Comparison of ENCODE assay signal across 11 mouse cellular contexts in genomic region chr10:92410813-92411325, GRCm38 (mm10).
"Had no signal": no experiment of that assay in that cellular context is flagged by ENCODE, and none has a peak within 500 bp of the region (broad histone marks: within the 10 kb centered on the region; RNA-seq: fewer than 3 reads in every experiment).

No protein-coding gene starts in this region.

- DNase-seq: liver; lung, adult 18-20 months; right cerebral cortex, postnatal 14 days; thymus, adult 2 months; thymus, postnatal 36 days had no signal

- H3K4me3 ChIP-seq: hindbrain, embryonic 15.5 days; limb, embryonic 12.5 days; midbrain, embryonic 13.5 days; stomach, embryonic 15.5 days had no signal

- H3K27me3 ChIP-seq: hindbrain, embryonic 15.5 days; limb, embryonic 12.5 days; midbrain, embryonic 13.5 days; stomach, embryonic 15.5 days had no signal

- H3K36me3 ChIP-seq: hindbrain, embryonic 15.5 days; limb, embryonic 12.5 days; midbrain, embryonic 13.5 days; stomach, embryonic 15.5 days had no signal

- H3K4me1 ChIP-seq: hindbrain, embryonic 15.5 days; limb, embryonic 12.5 days; midbrain, embryonic 13.5 days; stomach, embryonic 15.5 days had no signal

- ATAC-seq: intestine, postnatal 0 days; midbrain, embryonic 13.5 days had no signal

- H3K4me2 ChIP-seq: hindbrain, embryonic 15.5 days; limb, embryonic 12.5 days; midbrain, embryonic 13.5 days; stomach, embryonic 15.5 days had no signal

- H3K9ac ChIP-seq: hindbrain, embryonic 15.5 days; limb, embryonic 12.5 days; liver, embryonic 14.5 days; midbrain, embryonic 13.5 days; stomach, embryonic 15.5 days had no signal

- H3K27ac ChIP-seq: hindbrain, embryonic 15.5 days; limb, embryonic 12.5 days; liver, embryonic 14.5 days; midbrain, embryonic 13.5 days; stomach, embryonic 15.5 days had no signal

- H3K9me3 ChIP-seq: hindbrain, embryonic 15.5 days; limb, embryonic 12.5 days; midbrain, embryonic 13.5 days; stomach, embryonic 15.5 days had no signal
